Mouse (Mus musculus) kidney, adult 8-10 months (tissue): ENCODE measurements around the gene Hist1h3b.

Experiments used
- DNase-seq, 2 experiments: peaks; one replicate each; pipeline ENCODE4 v3.0.0; 2022

Gene Hist1h3b

GRCm38 (mm10) chr13:23799405-23799804, 47.3 kb downstream of the Hist1h3b start:
- DNase-seq: no peak
